Mouse (Mus musculus) midbrain, embryonic 13.5 days (tissue): ENCODE results near the gene D630039A03Rik. TPM values are rescaled to one million over a fixed set of nuclear protein-coding genes. Genes with fewer than 3 reads are reported as not detected.

Source experiments
- polyA plus RNA-seq: library from polyadenylated mRNA; unstranded; fragments of >200 nt; fragmentation: Nextera tagmentation; extraction: Ambion mirVana; gene quantifications from 2 replicates; pipeline ENCODE4 v1.2.1, GENCODE M21; 2015

Gene D630039A03Rik
- polyA plus RNA-seq, 1 experiment from 2014 or later = not detected

Other genes starting within 250 kb of the D630039A03Rik start
- gene Akap2, start 198.6 kb downstream of the D630039A03Rik start, polyA plus RNA-seq = 12.1 and 12.3 TPM in 2 replicates
- 279 and 303 TPM in 2 replicates for gene Txn1, start 40.1 kb upstream of the D630039A03Rik start, polyA plus RNA-seq
- not detected in 2 replicates for gene Txndc8, start 92.8 kb upstream of the D630039A03Rik start, polyA plus RNA-seq